Mouse (Mus musculus): Measurements from ENCODE around the gene Tsc22d1. TPM values are rescaled to one million over a fixed set of nuclear protein-coding genes. Genes with fewer than 3 reads are reported as not detected.

The Tsc22d1 gene
- polyA plus RNA-seq, 1 experiment: 463 TPM

DNA sequence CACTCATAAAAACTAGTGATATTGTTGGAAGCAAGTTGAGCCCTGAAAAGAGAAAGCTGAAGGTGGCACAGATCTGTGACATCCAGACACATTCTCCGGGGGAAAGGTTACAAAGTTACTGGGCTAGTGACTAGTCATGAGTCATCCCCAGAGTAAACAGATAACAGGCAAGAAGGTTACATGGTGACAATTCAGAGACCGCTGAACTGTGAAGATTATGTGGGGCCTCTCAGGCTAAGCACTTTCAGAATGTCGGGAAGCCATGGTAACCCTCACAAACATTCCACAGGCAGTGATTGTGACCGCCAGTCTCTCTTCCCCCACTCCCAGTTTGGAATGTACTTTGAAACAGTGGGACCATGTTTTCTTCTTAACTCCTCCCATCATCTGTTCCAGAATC is 105.8 kb downstream of the Tsc22d1 start:
- TF ChIP-seq CTCF (IDR thresholded peaks at IDR 0.05; ENCODE audit: extremely low read depth, insufficient read depth, low read length) (no peak), POLR2A (IDR thresholded peaks at IDR 0.05; ENCODE audit: extremely low read depth, insufficient read depth, low read length) (no peak)
- no peak overlapping the region for H3K27ac ChIP-seq (ENCODE audit: insufficient read depth, low read length)
- no peak overlapping the region for H3K4me3 ChIP-seq (ENCODE audit: insufficient read depth, low read length)
- H3K4me1 ChIP-seq (ENCODE audit: control insufficient read depth, insufficient read depth, low read length): no peaks in the 10 kb centered on the region; the same call in 1 of the 2 replicates

- H3K4me3 ChIP-seq (ENCODE audit: insufficient read depth, low read length): no peak overlapping the region
Measured at GRCm38 (mm10) chr14:76521308-76521707, 106.5 kb downstream of the Tsc22d1 start.

DNA sequence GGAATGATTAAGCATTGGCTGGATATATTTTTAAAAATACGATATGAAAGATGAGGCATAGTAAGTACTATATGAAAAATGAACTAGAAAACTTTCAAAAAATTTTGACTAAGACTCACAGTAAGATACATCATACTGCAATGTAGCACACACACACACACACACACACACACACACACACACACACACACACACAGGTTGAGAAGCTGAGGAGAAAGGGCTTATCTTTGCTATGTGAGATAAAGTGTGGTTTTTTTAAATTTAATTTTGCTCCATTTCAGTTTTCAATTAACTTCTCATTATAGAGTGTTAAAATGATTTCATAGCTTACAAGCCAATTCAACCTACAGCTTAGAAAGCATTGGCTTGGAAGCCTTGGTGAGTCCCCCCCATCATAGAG is 108.6 kb downstream of the Tsc22d1 start:
- Histone ChIP-seq H3K4me3 (ENCODE audit: insufficient read depth, low read length) (no peak overlapping the region), H3K4me1 (ENCODE audit: control insufficient read depth, insufficient read depth, low read length) (no peaks in the 10 kb centered on the region; the same call in 1 of the 2 replicates), H3K27ac (ENCODE audit: insufficient read depth, low read length) (no peak overlapping the region)
- TF ChIP-seq POLR2A (IDR thresholded peaks at IDR 0.05; ENCODE audit: extremely low read depth, insufficient read depth, low read length) (no peak), CTCF (IDR thresholded peaks at IDR 0.05; ENCODE audit: extremely low read depth, insufficient read depth, low read length) (no peak)

More at GRCm38 (mm10) chr14:76521308-76521707, 106.5 kb downstream of the Tsc22d1 start:
- H3K4me1 ChIP-seq (ENCODE audit: control insufficient read depth, insufficient read depth, low read length): no peaks in the 10 kb centered on the region; the same call in 1 of the 2 replicates
- no peak for TF ChIP-seq CTCF (IDR thresholded peaks at IDR 0.05; ENCODE audit: extremely low read depth, insufficient read depth, low read length)
- TF ChIP-seq POLR2A (IDR thresholded peaks at IDR 0.05; ENCODE audit: extremely low read depth, insufficient read depth, low read length): no peak
- H3K27ac ChIP-seq (ENCODE audit: insufficient read depth, low read length): no peak overlapping the region

DNA sequence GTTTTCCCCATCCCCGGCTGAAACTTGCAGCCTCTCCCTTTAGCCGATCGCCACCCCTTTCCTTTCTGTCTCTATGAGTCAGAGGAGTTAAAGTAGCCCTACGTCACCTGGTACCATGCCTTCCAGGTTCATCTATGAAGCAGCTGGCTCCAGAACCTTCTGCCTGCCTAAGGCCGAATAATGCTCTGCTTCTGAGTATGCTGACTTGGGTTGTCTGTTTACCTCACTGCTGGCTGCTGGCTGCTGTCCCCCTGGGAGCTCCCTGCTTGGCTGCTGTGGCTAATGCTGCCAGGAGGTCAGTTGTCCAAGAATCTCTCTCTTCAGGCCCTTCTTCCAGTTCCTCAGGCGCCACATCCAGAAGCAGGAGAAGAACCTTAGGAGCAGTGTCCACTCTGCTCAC is 111.7 kb downstream of the Tsc22d1 start:
- TF ChIP-seq POLR2A (IDR thresholded peaks at IDR 0.05; ENCODE audit: extremely low read depth, insufficient read depth, low read length) (no peak), CTCF (IDR thresholded peaks at IDR 0.05; ENCODE audit: extremely low read depth, insufficient read depth, low read length) (no peak)
- H3K4me3 ChIP-seq (ENCODE audit: insufficient read depth, low read length): no peak overlapping the region
- no peaks in the 10 kb centered on the region; the same call in 1 of the 2 replicates for H3K4me1 ChIP-seq (ENCODE audit: control insufficient read depth, insufficient read depth, low read length)
- H3K27ac ChIP-seq (ENCODE audit: insufficient read depth, low read length): no peak overlapping the region

DNA sequence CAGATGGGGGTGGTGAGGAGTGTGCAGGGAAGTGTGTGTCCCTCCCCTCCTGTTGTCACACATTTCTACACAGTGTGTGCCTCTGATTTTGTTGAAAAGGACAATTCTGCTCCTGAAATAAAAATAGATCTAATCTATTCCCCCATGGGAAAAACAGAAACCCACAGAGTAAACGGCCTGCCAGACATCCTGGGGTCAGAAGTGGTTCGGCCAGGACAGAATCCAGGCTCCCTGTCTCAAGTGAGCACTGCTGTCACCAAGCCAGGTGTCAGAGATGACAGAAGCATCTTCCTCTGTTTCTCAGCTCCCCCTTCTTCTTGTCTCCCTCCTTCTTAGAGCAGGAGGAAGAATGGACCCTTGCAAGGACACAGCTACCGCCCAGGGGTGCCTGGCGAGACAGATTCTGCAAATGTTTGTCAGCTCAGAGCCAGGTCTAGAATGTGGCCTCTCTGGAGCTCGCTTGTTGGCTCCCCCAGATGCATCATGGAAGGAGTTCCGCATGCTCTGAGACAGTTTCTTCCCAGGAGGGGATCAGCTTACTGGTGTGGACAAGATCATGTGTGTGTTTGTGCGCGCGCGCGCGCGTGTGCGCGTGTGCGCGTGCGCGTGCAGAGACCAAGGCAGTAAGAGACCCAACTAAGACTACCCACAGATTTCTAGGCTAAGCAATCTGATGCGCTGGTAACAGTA is 112.4 kb downstream of the Tsc22d1 start:
- Histone ChIP-seq H3K27ac (ENCODE audit: insufficient read depth, low read length) (no peak overlapping the region), H3K4me1 (ENCODE audit: control insufficient read depth, insufficient read depth, low read length) (no peaks in the 10 kb centered on the region; the same call in 1 of the 2 replicates), H3K4me3 (ENCODE audit: insufficient read depth, low read length) (no peak overlapping the region)
- TF ChIP-seq CTCF (IDR thresholded peaks at IDR 0.05; ENCODE audit: extremely low read depth, insufficient read depth, low read length) (no peak), POLR2A (IDR thresholded peaks at IDR 0.05; ENCODE audit: extremely low read depth, insufficient read depth, low read length) (no peak)

DNA sequence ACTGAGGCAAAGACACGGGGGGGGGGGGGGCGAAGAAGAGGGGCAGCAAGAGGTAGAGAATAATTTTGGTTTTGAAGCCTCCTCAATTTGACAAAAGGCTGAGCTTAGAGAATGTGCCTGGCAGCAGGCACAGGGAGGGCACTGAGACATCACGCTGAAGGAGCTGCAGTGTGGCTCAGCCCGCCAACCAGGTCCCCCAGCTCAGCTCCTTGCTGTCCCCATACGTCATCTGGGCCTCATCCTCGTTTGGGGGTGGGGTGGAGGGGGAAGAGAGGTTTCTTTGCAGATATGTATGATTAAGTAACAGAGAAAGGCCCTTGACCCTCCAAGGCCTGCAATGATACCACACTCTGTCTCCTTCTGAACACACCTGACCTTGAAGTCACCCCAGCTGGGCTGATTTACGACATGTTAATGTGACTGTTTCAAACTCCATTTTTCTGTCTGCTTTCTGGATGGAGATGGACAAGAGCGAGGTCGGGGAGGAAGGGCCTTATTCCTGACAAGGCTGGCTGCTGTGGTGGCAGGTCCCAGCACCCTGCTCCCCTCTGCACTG is 113.1 kb downstream of the Tsc22d1 start:
- Histone ChIP-seq H3K4me3 (ENCODE audit: insufficient read depth, low read length) (no peak overlapping the region), H3K4me1 (ENCODE audit: control insufficient read depth, insufficient read depth, low read length) (no peaks in the 10 kb centered on the region; the same call in 1 of the 2 replicates)
- no peak for TF ChIP-seq CTCF (IDR thresholded peaks at IDR 0.05; ENCODE audit: extremely low read depth, insufficient read depth, low read length)
- no peak for TF ChIP-seq POLR2A (IDR thresholded peaks at IDR 0.05; ENCODE audit: extremely low read depth, insufficient read depth, low read length)

GRCm38 (mm10) chr14:76528641-76529040 is 113.9 kb downstream of the Tsc22d1 start:
- TF ChIP-seq POLR2A (IDR thresholded peaks at IDR 0.05; ENCODE audit: extremely low read depth, insufficient read depth, low read length): no peak
- Histone ChIP-seq H3K27ac (ENCODE audit: insufficient read depth, low read length) (no peak overlapping the region), H3K4me1 (ENCODE audit: control insufficient read depth, insufficient read depth, low read length) (no peaks in the 10 kb centered on the region; the same call in 1 of the 2 replicates), H3K4me3 (ENCODE audit: insufficient read depth, low read length) (no peak overlapping the region)

More for the DNA sequence above, 113.1 kb downstream of the Tsc22d1 start:
- H3K27ac ChIP-seq (ENCODE audit: insufficient read depth, low read length): no peak overlapping the region

DNA sequence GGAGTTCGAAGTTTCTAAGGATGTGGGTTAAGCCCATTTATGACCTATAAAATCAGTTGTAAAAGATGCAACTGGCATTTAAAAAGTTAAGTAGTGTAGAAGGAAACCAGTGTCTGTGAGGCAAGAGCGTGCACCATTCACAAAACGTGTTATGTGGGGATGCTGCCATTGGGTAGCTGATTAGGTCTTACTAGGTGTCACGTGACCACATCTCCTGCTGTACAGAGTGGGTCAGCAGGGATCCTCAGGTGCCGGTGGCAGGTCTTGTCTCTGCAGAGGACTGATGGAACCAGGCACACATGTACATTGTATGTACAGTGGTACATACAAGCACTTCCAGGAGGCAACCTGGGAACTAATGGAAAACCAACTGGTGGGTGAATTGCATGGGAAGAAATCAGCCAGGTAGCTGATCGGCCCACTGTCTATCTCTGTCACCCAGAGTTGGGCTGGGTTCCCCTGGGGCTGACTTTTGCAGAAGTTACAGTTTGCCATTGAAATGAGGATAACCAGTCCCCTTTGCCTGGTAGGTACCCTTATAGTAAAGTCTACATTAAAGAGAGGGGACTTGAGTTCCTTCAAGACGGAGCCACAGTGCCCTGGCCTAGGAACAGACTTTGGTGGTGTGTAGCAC is 116.4 kb downstream of the Tsc22d1 start:
- Histone ChIP-seq H3K27ac (ENCODE audit: insufficient read depth, low read length) (no peak overlapping the region), H3K4me1 (ENCODE audit: control insufficient read depth, insufficient read depth, low read length) (peaks cover 2% of the 10 kb centered on the region), H3K4me3 (ENCODE audit: insufficient read depth, low read length) (no peak overlapping the region)
- TF ChIP-seq POLR2A (IDR thresholded peaks at IDR 0.05; ENCODE audit: extremely low read depth, insufficient read depth, low read length): no peak
- no peak for TF ChIP-seq CTCF (IDR thresholded peaks at IDR 0.05; ENCODE audit: extremely low read depth, insufficient read depth, low read length)

GRCm38 (mm10) chr14:76532257-76533169 is 117.8 kb downstream of the Tsc22d1 start:
- H3K27ac ChIP-seq (ENCODE audit: insufficient read depth, low read length): no peak overlapping the region
- H3K4me3 ChIP-seq (ENCODE audit: insufficient read depth, low read length): no peak overlapping the region
- H3K4me1 ChIP-seq (ENCODE audit: control insufficient read depth, insufficient read depth, low read length): peaks cover 5% of the 10 kb centered on the region
- TF ChIP-seq POLR2A (IDR thresholded peaks at IDR 0.05; ENCODE audit: extremely low read depth, insufficient read depth, low read length): no peak

Data from cortical plate, adult 2 months (tissue).